Mouse (Mus musculus) E14TG2a.4 (cell line): ENCODE measurements around the gene Cyth1.

ENCODE experiments used
- CTCF ChIP-seq: conservative IDR thresholded peaks from 2 replicates; pipeline ENCODE4 v1.5.1; 2014; ENCODE audit warnings: low read length
- NANOG ChIP-seq: IDR thresholded peaks from 2 replicates; pipeline ENCODE4 v1.6.1; 2014; ENCODE audit warnings: borderline replicate concordance, low read length, mixed read lengths

DNA sequence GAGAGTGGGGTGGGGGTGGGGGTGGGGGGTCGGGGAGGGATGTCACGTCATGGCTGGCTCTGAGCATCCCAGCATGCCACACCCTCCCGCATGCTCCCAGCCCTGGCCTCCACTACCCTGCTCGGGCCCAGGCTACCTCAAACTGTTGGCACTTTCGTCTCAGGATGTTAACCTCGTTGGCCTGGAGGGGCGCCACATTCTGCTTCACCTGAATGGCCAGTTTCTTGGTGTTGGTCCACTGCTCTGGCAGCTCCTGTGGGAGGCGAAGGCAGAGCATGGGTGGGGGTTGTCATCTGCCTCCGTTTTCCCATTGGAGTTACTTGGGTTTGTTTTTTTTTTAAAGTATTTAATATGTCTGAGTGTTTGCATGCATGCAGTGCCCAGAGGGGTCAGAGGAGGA lies 147.3 kb downstream of the Cyth1 start:
- TF ChIP-seq CTCF (no peak), NANOG (no peak)
